Mouse (Mus musculus): ENCODE measurements at regions not wholly inside any gene's neighbourhood (a gene's known extent, or its start where the extent isn't known, plus 50 kb on each side); places are given as distances from the start of the nearest gene placed in this dataset.

DNA sequence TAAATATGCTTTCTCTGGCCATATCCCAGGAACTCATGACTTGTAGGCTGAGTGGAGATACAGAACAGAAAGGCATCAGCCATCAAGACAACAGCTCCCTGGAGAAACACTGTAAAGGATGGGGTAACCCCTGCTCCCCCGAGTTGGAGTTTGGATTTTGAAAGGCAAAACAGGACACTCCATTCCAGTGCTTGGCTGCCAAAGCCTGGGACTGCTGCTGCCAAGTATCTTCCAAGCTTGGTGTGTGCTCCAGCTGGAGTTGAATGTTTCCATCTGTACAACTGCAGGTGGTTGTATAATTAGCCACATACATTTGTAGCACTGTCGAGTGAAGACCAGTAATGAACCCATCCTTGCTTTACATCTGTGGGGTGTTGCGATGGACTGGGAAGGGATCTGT lies 62.1 kb downstream of the 4933412E24Rik start:
- no peak for ATAC-seq (replicated peaks; ENCODE audit: poor library complexity)

DNA sequence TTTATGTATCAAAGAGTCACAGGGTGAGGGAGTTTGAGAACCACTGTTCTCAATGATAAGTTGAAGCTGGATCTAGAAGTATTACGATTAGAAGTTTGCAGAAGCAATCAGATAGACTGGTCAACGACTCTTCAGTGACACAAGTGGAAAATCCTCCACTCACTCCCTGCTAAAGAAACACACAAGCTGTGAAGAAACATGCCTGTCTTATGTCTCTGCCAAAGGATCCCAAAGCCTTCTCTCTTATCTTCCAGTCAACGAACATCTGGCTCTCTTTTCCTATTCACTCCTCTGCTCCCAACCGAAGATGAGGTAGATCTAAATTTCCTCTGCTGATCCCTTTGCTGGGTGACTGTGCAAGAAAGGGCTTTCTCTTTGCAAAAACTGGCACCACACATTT lies 62.6 kb downstream of the 4933412E24Rik start:
- no peak for ATAC-seq (replicated peaks; ENCODE audit: poor library complexity)

DNA sequence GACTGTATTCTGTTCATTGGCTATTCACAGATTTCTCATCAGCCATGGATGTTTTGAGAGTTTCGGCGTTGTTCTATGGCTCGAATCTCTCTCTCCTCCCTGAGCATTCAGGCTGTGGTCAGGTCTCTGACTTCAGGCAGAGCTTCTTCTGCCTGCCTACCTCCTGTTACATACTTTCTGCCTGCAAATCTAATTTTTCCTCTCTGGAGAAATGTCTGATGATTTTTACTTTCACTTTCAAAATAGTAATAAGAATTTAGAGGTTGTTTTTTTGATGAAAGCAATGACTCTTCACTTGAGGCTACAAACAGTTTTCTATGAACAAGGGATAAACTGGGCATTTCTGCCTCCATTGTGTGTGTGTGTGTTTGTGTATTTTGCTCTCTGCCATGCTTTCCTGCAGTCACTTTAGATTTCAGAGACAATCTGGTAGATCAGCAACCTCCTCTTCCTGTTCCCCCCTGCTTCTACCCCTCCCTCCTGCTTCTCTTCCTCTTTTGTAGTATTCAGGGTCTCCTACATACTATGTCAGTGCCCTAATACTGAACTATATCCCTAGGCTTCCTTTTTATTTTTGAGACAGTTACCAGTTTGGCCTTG lies 65.7 kb downstream of the 4933412E24Rik start:
- ATAC-seq (replicated peaks; ENCODE audit: poor library complexity), result peak; percentile 90

DNA sequence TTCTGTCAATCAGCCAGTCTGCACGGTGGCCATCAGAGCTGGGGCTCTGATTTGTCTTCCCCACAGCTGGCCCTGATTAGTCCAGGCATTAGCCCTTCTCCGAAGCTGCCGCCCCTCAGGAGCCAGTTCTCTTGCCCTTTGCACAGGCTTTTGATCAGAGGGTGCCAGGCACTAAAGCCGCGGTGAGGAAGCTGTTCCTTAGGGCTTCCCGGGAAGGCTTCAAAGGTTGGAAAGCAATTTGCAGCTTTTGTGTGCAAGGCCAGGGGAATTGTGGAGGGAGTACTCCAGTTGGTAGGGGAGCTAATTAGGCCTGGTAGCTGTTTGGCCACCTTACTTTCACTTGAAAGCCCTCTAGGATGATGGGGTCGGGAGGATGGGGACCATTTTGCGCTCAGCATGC lies 71.2 kb downstream of the 4933412E24Rik start:
- ATAC-seq (replicated peaks; ENCODE audit: poor library complexity), result no peak

DNA sequence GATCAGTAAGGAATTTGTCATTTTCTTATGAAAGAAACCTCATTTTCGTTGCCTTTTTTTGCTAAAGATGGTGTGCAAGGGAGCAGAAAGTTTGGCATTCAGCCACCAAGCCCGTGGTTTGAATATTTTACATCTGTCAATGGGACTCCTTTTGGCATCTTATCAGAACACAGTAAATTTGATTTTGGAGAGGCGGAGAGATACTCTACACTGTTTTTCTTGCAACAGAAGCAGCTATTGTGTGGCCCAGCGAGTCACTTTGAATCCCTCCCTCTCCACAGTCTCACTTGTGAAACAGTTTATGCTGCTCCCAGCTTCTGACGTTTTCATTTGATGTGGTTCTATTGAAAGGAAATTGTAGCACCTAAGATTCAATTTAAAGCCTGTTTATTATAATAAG lies 79.9 kb downstream of the 4933412E24Rik start:
- no peak for ATAC-seq (replicated peaks; ENCODE audit: poor library complexity)

DNA sequence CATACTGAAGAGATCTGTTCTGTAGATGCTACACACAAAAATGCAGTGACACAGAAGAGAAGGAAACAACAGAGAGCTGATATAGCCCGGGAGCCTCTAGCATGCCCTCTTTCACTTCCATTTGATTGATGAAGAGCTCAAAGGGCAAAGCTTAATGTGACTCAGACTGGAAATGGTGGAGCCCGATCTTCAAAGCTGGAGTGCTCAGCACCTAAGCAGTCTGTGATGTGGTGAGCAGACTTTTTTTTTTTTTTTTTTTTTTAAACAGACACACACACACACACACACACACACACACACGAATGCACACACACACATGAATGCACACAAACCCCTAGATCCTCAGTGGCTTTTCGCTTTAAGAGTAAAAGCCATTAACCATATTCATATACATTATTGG lies 102.6 kb downstream of the 4933412E24Rik start:
- no peak for ATAC-seq (replicated peaks; ENCODE audit: poor library complexity)

DNA sequence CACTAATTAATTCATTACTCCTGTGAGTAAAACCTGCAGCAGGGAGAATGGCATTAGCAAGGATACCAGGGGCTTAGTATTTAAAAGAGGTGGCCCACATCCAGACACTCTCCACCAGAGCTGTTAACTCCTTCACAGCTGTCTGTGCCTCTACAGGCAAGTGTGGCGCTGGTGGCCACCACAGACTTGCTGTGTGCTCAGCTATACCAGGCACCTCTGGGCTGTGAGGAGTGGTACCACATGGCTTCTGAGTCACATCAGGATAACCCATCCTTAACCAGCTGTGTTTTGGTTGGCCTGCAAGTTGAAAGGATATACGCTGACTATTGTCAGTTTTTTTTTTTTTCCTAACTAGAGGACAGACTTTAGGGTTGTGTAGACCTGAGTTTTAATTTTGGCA lies 108.1 kb downstream of the 4933412E24Rik start:
- no peak for ATAC-seq (replicated peaks; ENCODE audit: poor library complexity)

DNA sequence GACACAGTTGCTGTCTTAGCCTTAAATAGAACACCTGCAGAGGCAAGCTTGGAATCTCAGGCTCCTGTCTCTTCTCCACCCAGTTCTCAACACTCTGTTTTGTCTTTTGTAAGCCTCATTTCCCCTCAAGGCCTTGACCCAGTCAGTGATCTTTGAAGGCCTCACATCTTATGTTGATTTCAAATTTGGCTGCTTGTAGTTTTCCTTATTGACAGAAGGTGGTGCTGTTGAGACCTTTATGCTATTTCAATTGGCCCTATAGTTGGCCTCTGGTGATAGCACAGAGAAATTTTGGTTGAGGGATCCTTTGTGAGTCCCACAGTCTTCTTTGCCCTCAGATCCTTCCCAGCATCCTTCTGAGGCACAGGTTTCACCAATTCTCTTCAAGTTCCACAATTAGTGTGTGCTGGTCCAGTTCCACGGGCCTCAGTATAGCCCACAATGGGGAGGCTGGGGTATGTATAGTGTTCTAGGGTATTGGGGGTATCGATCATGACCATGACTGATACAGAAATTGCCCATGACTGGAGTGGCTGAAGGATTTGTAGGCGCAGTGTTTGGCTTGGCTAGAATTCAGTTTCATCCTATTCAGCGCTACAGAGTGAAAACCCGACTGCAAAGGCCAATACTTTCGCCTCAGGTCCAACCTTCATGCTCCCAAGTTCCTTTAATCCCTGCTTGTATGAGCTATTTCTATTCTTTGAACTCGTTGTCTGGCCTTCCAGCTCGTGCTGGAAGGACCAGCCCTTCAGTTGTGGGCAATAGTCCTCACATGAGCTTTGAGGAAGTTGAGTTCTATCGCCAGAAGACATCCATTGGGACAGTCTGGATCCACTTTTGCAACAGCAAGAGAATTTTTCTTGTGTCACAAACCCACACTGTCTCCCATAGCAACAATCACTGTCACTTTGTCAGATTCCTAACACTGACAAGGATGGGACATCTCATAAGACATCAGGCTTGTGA lies 110.3 kb downstream of the 4933412E24Rik start:
- ATAC-seq (replicated peaks; ENCODE audit: poor library complexity), result peak; percentile 69

DNA sequence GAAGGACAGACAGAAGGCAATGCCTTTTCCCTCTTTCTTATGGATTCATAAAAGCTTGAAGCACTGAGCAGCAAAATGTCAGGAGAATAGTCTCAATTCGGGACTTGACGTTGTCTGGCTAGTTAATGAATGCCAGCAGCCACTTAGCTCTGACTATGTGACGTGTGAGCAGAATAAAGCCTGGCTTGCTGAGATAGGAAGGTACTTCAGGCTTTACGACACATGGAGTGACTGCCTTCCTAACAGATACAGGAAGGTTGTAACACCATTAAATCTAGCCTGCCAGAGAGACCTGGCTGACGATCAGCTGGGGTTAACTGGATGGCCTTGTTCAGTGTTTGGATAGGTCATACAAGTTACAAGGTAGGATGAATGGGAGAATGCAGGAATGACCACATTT lies 111.7 kb downstream of the 4933412E24Rik start:
- no peak for ATAC-seq (replicated peaks; ENCODE audit: poor library complexity)

DNA sequence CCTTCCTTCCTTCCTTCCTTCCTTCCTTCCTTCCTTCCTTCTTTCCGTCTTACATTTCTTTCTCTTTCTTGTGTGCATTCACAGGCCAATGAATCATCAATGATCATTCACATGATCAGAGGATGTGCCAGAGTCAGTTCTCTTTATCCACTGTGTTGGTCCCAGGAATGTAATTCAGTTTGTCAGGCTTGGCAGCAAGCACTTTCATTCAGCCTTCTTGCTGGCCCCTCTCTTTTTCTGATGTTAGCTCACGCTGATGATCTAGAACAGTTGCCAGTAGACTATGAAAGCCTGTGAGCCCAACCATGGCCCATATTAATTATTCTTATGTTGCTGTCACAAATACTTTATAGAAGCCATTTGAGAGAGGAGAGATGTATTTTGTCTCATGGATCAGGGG lies 127.4 kb downstream of the 4933412E24Rik start:
- ATAC-seq (replicated peaks; ENCODE audit: poor library complexity), result no peak

DNA sequence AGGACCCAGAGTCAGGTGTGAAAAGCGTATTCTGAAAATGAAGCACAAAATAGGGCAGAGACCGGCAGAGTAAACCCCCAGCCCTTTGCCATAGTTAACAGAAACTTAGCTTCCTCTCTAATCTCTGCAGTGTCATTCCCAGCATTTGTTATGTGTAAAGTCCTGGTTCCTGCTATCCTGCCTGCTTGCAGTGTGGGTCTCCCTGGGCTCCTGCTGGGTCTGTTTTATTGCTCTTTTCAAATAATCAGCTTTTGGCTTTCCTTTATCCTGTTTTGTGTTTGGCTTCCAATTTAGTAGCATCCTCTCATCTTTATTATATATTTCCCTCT lies 128.3 kb downstream of the 4933412E24Rik start:
- ATAC-seq (replicated peaks; ENCODE audit: poor library complexity), result no peak

DNA sequence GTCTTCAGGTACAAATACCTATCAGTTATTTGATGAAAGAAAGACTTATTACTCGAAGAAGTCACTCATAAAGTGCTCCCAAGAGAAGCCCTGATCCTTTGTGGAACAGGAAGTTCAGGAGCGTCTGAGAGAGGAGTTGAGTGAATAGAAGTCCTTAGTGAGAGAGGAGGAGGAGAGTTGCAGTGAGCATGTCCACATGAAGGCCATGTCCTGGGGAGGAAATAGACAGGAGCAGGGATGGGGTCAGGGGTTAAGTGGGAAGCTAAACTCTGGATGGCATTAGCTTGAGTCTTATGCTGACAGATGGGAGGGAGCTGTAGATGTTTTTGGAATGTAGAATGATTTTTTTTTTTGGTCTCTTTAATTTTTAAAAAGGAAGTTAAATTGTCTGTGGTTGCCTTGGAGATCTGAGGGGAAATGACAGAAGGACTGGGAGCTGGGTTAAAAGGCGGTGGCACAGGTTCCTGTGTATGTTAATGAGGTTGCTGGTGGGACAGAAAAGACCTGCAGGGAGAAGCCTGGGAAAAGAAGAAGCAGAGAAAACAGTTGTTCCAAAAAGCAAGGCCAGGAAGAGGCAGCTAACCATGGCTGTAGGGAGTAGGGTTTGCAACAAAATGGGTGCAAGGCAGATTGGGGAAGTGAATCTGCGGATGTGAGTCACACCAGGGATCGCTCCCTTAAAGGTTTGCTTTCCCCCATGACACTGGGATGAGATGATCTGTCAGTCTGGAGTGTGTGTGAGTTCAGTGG lies 128.9 kb downstream of the 4933412E24Rik start:
- ATAC-seq (replicated peaks; ENCODE audit: poor library complexity), result peak; percentile 83

DNA sequence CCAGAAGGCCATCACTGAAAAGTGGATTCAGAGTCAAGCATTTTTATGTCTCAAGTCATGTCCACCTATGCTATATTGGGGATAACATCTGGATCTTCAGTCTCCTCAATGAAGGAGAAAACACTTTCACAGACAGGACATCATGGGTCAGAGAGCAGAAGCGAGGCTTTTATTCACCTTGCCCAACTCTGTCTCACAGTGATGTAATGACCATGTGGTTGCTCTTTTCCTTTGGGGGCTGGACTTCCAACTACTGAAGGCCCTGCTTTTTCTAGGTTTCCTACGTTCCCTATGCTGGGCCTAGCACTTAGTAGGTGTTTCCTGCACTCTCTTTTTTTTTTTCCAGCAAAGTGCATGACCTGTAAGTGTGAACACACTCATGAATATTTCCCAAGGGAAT lies 130.4 kb downstream of the 4933412E24Rik start:
- ATAC-seq (replicated peaks; ENCODE audit: poor library complexity), result peak; percentile 60; the same call in 1 of the 2 replicates

DNA sequence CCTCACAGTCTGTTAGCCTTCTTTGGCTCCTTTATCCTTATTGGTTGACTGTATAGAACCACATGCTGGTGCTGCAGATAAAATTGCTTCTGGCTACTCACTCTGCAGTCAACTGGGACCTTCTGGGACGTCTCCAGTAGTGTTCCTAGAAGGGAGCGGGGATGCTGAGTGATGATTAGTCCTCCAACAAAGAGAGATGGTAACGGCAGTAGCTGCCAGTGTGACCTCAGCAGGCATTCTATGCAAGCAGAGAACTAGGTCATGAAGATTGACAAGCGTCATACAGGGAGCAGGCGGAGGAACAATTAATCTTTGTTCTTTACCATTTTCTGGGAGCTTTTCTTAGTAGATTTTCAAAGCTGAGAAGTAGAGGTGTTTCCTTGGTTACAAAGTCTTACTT lies 134.0 kb downstream of the 4933412E24Rik start:
- no peak for ATAC-seq (replicated peaks; ENCODE audit: poor library complexity)

DNA sequence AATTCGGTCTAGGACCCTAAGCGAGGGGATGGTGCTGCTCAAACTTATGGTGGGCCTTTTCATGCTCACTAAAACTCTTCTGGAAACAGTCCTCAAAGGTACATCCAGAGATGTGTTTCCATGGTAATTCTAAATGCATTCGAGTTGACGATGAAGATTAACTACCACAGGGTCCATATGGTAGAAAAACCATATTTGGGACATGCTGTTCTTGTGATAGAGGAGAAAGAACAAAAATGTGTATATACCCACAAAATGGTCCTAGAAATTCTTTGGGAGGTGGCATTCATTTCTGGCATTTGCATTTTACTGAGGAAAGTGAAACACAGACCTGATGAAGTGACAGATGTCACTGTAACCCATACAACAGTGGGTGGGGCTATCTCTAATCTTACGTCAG lies 136.0 kb downstream of the 4933412E24Rik start:
- no peak for ATAC-seq (replicated peaks; ENCODE audit: poor library complexity)

DNA sequence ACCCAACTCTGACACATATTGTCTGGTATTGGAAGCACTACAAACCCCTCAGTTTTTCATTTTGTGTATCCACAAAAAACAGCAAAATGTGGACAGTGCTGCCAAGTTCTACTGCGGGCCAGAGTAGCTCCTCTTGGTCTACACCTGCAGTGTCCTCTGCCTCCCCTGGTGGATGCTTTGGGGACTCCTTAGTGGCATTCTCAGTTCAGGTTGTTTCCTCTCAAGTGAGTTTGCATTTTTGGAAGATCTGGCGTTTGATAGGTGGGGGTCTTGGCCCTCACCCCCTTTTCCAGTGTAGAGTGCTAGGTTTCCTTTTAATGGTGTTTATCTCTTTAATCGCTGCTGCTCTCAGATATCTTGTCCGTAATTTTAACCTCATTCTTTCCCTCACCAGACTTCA lies 137.1 kb downstream of the 4933412E24Rik start:
- ATAC-seq (replicated peaks; ENCODE audit: poor library complexity), result no peak

DNA sequence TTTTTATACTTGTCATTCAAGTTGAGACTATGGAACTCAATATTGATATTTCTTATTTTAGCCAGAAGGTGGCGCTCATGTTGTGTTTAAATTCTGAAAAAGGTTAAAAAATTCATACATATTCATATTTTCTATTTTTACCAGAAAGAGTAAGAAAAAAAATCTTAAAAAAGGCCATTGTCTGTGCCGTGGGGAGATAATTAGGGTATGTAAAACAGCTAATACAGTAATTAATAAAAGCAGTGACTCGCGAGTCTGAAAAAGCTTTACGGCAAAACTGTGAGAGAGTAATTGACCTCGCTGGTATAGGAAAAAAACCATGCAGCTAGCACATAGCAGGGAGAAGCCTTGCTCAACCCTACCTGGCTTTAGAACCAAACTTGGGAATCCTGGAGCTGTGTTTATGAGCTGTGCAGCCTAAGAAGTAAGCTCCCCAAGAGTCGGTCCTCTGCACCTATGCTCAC lies 140.1 kb downstream of the 4933412E24Rik start:
- no peak for ATAC-seq (replicated peaks; ENCODE audit: poor library complexity)

DNA sequence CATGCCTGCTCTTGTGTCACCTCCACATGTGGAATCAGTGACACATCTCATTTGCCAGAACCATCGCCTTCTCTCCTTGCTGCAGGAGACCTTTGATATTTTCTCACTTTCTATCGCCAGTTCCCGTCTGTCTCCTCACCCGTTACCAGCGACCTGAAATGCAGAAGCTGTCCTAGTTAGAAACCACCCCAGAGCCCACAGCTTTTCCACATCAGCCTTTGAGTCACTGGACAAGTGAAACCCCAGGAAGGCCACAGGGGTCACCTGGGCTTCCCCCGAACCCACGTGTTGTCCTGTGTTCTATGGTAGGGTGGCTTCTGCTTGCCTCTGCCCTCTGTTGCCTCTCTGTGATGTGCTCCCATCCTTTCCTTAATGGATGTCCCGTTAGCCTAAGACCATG lies 149.7 kb downstream of the 4933412E24Rik start:
- ATAC-seq (replicated peaks; ENCODE audit: poor library complexity), result peak; percentile 59

DNA sequence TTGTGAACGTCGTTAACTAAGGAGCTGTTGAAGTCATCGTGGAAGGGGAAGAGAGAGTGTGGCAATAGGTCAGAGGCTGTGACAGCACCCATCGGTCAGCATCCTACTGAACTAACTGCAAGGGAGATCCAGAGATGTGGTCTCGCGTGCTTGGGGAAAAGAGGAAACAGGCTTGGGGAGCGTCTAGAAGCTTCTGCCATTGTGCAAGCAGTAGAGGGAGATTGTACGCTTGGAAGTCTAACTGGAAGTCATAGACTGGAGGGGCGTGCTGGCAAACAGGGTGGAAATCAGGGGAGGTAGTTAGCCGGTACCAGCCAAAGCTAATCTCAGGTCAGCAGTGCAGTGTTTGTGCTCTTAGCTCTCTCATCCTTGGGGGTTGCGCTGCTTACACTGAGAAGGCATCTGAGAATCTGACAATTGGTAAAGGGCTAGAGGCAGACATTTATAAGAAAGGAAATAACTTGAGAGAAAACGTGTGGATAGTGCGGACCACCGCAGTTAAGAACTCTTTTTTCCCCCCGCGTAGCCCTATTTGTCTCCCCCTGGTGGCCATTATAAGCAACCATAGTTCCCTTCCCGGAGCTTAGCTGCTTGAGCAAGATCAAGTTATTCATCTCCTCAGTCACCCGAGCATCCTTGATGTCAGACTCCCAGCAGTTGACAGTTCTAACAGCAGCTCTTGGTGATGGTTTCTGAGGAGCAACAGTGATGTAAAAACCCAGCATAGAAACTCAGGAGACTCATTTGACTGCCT lies 151.5 kb downstream of the 4933412E24Rik start:
- ATAC-seq (replicated peaks; ENCODE audit: poor library complexity), result peak; percentile 91

DNA sequence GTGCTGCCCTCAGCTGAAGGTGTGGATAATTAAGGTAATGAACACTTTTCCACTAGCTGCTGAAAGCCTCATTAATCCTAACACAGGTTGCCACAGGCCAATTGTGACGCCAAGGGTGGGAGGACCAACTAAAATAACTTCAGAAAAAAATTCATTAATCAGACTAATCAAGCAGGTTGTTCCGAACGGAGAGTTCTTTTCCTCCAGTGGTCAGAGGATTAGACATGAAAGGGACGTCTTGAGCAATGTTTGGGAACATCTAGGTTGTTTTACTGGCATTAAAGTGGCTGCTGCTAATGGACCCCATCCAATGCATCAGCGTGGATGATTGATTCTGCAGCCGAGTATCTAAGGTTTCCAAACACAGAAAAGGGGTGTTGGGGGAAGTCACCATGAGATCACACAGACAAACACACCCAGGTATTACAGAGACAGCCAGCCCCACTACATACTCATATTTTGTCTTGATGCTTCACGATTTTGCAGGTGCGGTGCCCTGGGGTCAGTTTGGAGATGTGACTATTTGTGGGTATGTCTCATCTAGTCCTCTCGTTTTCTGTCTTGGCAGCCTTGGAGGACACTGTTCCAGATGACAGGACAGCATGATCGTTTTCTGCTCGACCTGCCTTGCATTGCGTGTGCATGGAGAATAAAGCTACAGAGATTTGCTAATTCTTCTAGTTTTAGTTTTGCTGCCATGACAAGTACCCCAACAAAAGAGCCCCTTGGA lies 164.0 kb downstream of the 4933412E24Rik start:
- no peak for ATAC-seq (replicated peaks; ENCODE audit: poor library complexity)
